Mouse (Mus musculus): ENCODE data around the gene Islr2.

The Islr2 gene

DNA sequence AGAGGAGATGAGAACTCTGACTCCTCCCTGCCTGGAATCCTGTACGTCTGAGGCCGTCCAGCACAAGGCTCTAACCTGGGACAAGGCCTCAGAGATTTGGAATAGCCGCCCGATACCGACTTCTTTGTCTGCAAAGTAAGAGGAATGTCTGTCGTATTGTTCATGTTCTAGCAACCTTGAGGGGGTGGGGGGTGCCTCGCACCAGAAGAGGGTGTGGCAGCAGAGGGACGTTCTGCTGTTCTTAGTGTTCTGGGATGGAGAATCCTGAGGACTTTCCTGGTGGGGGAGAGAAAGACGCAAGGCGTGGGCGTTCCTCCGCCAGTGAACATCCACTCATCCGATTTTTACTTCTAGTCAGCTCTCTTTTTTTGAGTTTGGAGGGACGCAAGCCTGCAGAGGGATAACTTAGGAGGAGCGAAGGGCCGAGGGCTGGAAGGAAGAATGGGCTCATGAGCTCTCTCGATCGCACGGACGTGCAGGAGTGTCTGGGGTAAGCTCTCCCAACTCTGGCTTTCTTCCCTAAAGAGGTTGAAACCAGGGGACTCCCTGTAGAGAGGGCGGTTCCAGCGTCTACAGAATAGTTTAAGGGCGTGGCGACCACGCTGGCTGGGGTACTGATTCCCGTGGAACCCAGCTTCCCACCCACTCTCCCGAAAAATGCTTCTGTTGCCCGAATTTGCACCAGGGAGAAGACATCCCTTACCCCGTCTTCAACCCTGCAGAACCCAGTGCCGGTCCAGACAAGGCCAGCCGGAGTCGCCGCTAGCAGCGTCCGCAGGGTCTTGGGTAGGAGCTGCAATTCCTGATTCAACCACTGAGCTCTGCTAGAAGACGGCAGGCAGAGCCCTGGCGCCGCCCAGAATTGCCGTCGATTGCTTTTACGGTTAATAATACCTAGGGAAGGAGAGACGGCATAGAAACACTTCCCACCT, at the start of gene Islr2, which contains the start of gene Islr:
Gene Islr2 (minus strand): TSS at position 804 of the 932 bp plus-strand sequence.
Gene Islr (minus strand): TSS at position 791 of the 932 bp plus-strand sequence.
- in situ Hi-C loops (cut with MboI; ENCODE audit: unreplicated experiment in 2 of 2): loop anchor here (5.0 to 25.0 kb wide), 4 partner anchors 161 to 541 kb away; partner anchors contain the start of gene Csk (in 1 of the 2)

DNA sequence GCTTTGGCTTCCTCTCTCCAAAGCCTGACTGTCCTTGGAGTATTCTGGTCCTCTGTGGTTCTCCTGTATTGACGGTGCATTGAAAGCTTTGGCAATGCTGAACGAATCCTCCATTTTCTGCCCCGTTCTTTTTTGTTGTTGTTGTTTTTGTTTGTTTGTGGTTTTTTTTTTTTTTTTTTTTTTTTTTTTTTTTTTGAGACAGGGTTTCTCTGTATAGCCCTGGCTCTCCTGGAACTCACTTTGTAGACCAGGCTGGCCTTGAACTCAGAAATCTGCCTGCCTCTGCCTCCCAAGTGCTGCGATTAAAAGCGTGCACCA, 49.6 kb upstream of the Islr2 start:
- in situ Hi-C loops (cut with MboI; ENCODE audit: unreplicated experiment in 2 of 2): loop anchor here (25.0 kb wide), 2 partner anchors 416 to 441 kb away; partner anchors contain the start of gene Arid3b (in 1 of the 2)

DNA sequence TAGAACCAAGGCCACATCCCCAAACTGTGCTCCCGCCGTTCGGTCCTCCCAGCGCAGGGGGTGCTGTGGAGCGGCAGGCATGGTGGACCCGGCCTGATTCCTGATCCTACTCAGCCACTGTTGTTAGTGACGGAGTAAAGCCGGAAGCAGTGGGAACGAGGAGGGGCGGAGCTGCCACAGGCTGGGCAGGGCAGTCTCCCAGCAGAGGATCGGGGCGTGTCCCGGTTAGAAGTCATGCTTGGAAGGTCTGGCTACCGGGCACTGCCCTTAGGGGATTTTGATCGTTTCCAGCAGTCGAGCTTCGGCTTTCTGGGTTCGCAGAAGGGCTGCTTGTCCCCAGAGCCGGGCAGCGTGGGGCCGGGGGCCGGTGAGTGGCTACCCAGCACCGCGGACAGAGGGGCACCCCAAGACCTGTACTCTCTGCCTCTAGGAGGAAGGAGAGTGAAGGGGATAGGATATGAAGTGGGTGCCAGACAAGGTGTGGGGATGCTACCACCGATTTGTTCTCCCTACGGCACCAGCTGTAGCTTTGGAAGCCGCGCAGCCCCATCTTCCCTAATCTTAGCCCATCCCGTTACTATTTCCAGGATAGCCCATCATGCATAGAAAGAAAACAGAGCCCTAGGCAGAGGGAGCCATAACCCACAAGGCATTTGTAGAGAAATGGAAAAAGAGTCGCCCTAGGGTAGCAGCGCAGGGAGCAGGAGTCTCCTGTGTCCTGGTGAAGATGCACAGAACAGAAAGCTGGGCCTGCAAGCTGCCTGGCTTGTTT, 49.1 kb upstream of the Islr2 start, which contains the start of gene Stoml1:
Gene Stoml1 (plus strand): TSS at position 132 of the 772 bp plus-strand sequence.
- in situ Hi-C loops (cut with MboI; ENCODE audit: unreplicated experiment in 2 of 2): loop anchor here (25.0 kb wide), 2 partner anchors 416 to 441 kb away; partner anchors contain the start of gene Arid3b (in 1 of the 2)

DNA sequence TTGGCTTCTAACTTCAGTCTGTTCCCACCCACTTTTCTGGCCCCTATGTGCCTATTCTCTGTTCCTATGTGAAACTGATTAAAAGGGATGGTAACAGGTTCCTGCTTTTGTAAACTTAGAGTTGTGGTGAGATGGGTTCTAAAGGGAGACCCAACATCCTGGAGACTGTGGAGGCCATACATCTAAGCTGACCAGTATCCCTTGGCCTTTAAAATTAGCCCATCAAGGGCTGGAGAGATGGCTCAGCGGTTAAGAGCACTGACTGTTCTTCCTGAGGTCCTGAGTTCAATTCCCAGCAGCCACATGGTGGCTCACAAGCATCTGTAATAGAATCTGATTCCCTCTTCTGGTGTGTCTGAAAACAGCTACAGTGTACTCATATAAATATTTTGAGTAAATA, 46.6 kb upstream of the Islr2 start:
- in situ Hi-C loops (cut with MboI; ENCODE audit: unreplicated experiment in 2 of 2): loop anchor here (25.0 kb wide), 2 partner anchors 413 to 438 kb away; partner anchors contain the start of gene Arid3b (in 1 of the 2)

DNA sequence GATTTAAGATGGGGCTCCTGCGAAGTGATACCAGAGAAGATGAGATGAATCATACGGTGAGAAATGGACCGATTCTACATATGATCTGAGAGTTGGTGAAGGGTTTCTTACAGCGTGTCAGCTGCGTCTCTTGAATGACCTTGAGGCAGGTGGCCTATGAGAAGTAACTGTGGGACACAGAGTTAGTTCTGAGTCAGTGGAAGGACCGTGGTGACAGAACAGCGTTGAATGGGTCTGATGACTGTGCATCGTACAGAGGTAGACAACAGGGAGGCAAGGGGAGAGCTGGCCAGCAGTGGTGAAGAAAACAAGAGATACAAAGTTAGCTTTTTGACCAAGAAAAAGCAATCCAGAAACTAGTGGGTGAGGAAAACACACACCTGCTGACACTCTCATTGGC, 46.2 kb upstream of the Islr2 start:
- in situ Hi-C loops (cut with MboI; ENCODE audit: unreplicated experiment in 2 of 2): loop anchor here (25.0 kb wide), 2 partner anchors 413 to 438 kb away; partner anchors contain the start of gene Arid3b (in 1 of the 2)

DNA sequence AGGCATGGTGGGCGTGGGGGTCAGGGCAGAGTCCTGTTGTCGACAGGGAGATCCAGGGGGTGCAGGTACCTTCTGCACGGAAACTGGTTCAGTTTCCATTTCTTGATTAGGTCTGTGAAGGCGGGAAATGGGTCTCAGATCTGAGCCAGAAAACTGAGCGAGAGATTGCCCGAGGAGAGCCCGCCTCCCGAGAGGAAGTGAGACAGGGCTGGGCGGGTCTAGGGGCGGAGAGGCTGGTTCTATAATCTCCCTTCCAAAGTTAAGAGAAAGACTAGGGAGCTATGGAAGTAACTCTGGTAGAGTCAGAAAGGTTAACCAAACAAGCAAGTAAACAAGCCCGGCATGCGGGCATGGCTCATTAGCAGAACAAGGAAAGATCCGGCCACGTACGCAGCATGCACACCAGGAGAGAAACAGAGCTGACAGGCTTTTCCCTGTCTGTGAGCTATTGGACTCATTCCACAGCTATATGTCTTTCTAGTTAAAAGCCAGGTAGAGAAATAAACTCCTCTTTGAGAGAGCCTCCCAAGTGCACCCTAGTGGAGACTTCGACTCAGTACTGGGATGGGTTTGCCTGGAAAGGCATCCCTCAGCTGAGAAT, 45.6 kb upstream of the Islr2 start, which contains the start of gene Pml:
Gene Pml (minus strand): TSS at position 195 of the 601 bp plus-strand sequence.
- in situ Hi-C loops (cut with MboI; ENCODE audit: unreplicated experiment in 2 of 2): loop anchor here (25.0 kb wide), 2 partner anchors 412 to 437 kb away; partner anchors contain the start of gene Arid3b (in 1 of the 2)

DNA sequence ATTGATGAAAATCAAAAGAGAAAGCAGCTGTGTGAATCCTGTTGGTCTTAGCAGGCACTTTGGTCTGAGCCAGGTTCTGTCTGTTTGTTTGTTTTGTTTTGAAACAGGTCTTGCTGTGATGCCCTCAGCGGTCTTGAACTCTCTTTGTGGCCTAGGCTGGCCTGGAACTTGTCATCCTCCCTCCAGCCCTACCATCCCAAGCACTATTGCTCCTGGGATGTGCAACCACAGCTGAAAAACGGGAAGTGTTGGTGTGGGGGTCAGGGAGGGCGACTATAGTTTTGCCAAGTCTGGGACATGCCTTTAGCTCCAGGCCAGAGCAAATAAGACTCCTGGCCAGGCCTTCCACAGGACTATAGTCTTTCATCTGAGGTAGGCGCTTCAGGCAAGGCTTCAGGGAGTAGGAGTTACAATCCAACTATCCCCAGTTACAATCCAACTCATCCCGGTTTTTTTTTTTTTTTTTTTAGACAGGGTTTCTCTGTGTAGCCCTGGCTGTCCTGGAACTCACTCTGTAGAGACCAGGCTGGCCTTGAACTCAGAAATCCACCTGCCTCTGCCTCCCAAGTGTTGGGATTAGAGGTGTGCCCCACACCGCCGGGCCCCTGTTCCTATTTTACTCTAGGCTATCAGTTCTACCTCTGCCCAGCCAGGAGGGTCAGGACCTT, 44.8 kb upstream of the Islr2 start:
- in situ Hi-C loops (cut with MboI; ENCODE audit: unreplicated experiment in 2 of 2): no loop called here

DNA sequence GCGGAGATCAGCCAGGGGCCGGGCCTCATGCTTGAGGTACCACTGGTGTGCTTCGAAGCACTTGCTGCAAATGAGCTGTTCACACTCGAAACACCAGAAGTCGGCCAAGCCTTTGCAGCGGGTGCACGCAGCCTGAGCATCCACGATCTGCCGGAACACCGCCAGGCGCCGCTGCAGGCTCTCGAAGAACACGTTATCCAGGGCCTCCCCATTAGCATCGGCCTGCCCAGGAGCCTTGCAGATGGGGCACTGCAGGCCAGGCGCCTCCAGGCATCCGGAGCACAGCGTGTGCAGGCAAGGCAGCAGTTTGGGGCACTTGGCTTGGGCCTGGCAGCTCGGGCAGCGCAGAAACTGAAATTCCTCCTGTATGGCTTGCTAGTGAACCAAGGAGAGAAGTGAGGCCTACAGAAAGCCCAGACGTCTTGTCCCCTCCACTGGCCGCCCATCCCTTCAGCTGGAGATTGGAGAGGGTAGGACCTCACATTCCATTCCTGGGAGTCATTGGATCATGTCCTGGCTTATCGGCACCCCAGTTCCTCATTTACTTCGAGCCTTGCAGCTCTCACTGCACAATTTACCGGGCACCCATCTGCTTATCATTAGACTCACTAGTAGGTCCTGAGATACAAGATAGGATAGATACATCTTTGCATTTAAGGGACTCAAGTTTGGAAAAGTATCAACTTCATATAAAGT, 43.1 kb upstream of the Islr2 start:
- in situ Hi-C loops (cut with MboI; ENCODE audit: unreplicated experiment in 2 of 2): no loop called here

DNA sequence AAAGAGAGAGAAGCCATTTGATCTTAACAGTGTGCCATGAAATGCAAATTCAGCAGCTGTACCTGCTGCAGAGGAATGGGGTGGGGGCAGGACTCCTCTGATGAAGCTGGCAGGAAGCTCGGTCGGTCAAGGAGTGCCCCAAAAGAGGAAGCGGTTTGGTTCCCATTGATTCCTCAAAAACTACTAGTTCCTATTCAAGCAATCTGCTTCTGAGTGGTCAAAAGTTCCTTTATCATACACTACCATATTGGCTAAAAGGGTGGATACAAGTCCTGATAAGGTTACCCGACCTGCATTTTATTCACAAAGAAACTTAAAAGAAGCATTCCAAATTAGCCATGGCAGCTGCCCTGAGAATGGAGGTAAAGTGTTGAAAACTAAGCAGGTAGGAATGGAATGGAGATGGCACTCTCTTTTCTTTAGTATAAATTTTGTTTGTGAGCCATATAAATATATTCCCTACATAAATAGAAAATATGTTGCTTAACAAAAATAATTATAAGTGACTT, 42.0 kb upstream of the Islr2 start:
- in situ Hi-C loops (cut with MboI; ENCODE audit: unreplicated experiment in 2 of 2): no loop called here

DNA sequence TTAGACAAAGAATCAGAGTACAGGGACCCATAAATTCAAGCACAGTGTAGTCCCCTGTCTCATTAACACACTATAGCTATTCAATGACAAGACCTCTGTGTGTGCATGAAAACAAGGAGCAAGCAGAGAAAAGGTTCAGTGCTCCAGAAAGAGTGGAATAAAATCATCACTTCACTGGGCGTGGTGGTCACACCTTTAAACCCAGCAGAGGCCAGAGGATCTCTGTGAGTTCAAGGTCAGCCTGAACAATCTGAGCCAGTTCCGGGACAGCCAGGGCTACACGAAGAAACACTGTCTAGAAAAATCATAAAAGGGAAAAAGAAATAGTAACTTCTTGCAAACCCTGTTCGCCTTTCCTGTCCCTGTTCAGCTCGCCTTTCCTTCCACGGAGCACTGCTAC, 39.6 kb upstream of the Islr2 start:
- in situ Hi-C loops (cut with MboI; ENCODE audit: unreplicated experiment in 2 of 2): no loop called here

DNA sequence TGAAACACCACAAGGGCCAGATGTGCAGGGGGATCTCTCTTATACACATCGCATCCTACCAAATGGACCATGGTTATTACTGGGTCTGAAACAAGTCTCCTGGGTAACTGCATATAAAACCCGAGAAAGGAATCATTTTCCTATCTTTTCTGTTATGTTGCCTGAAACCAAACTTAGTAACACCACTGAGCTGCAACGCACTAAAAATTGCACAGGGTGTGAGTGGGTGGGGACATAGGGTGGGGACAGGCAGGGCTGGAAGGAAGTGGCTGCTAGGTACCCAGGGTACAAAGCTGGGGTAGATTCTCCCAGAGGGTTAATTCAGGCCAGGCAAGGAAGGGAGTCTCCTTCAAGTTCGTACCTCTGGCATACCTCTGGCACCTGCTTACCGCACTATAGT, 38.6 kb upstream of the Islr2 start:
- in situ Hi-C loops (cut with MboI; ENCODE audit: unreplicated experiment in 2 of 2): no loop called here

DNA sequence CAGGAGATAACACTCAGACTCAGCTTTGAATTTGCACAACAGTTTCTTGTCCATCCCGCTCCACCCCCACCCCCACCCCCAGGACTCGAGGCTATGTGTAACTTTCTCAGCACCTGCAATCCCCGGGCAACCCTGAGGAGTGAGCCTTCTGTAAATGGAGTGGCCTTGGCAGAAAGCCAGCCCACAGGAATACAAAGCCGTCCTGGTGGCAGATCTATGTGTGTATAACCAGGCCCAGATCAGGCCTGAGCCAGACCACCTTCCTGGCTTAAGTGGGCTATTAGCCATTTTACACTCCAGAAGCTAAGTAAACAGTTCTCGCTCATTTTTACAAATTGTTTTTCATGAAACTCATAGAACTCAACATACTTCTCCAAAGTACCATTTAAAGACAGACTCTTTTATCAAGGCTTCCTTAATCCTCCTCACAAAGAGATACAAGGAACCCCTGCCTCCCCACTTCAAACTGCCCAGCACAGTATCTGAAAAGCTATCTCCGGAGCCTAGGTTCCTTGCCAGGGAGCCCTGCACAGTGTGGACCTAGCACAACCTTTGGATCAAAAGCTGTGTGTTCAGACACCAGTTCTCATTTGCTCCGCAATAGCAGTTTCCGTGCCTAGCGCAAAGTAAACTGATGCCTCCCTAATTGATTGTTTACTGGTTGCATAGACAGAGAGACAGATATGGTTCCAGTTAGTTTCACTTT, 37.8 kb upstream of the Islr2 start:
- in situ Hi-C loops (cut with MboI; ENCODE audit: unreplicated experiment in 2 of 2): no loop called here

DNA sequence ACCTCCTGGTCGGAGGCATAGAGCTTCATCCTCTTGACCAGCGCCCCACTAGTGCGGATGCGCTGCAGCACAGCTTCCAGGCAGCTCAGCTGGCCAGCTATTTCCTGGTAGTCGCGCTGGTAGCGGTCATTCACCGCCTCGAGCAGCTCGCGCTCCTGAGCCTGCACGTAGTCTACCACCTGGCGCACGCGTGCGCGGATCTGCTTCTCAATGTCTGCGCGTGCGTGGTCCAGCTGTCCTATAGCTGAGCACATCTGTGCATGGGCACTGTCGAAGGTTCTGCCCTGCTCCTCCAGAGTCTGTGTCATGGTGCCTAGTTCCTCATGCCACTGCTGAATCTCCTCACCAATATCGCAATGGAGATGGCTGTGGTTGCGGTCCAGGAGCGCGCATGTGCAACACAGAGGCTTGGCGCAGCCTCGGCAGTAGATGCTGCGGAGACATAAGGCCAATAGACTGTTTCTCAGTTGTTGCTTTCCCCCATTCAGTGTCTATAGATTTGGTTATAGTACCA, 30.4 kb upstream of the Islr2 start:
- in situ Hi-C loops (cut with MboI; ENCODE audit: unreplicated experiment in 2 of 2): no loop called here

DNA sequence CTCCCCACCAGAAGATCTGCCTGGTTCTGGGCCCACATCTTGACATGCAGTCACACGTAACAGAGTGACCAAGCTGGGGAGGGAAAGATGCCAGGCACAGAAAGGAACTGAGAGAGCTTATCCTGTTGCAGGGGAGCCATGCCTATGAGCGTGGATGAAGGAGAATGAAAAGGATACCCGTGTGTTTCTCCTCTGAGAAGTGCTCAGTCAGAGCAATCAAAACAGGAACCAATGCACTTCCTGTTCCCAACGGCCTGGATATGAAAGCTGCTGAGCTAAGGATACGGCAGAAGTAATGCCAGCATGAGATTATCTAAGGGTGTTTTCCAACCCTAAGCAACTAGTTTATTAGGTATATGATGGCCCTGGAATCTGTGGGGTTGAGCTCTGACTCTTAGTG, 28.3 kb upstream of the Islr2 start:
- in situ Hi-C loops (cut with MboI; ENCODE audit: unreplicated experiment in 2 of 2): no loop called here

DNA sequence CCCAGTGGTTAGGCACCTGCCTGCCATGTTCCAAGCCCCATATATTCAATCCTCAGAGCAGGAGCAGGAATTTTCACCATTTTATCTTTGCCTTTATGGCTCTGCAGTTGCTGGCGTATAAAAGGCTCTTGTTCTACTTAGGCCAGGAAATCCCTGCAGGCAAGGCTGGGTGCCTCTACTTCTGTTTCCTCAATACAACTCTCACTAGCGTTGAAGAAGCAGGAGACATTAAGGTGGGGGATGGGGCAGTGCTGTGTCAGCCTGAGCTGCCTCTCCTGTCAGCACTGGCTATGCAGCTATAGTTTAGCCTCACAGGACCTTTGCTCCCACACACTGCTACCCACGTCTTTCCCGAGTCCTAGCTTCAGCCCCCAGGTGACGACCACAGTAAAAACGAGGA, 27.6 kb upstream of the Islr2 start:
- in situ Hi-C loops (cut with MboI; ENCODE audit: unreplicated experiment in 2 of 2): no loop called here

DNA sequence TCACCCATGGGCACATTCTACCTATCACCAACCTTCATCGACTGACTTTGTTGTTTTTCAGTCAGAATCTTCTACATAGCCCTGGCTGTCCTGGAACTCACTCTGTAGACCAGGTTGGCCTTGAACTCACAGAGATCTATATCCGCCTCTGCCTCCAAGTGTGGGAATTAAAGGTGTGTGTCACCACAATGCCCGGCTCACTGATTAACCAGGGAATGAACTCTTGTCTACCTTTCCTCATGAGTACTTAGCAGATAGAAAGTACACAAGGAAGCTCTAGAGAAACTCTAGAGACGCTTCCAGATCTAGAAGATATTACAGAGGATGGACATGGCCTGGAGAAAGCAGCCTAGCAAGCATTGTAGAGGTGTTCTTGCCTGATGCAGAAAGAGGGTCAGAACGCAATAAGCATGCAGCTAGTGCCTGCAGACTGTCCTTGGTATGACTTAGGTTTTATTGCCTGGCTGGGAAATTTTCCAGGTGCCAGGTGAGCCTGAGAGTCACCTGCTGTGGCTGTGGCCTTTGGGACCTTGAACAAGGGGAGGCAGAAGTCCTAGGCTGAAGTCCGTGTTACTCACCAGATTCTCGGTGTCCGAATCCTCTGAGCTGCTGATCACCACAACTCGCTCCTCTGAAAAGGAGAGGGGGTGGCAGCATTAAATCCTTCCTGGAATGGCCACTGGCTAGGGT, 24.8 kb upstream of the Islr2 start:
- in situ Hi-C loops (cut with MboI; ENCODE audit: unreplicated experiment in 2 of 2): loop anchor here (5.0 to 10.0 kb wide), 4 partner anchors 53 to 306 kb away; partner anchors contain the start of gene Tbc1d21 (in 1 of the 2)

Measured in v-Abl transformed pro-B cells (cell line).